Mouse (Mus musculus): ENCODE measurements around the gene 1300017J02Rik. TPM values are rescaled to one million over a fixed set of nuclear protein-coding genes. Genes with fewer than 3 reads are reported as not detected.
A peak's percentile ranks its signal among the peaks of the same experiment; 100 is the strongest.

Gene 1300017J02Rik
- polyA plus RNA-seq, 1 experiment, result 0.22 TPM

DNA sequence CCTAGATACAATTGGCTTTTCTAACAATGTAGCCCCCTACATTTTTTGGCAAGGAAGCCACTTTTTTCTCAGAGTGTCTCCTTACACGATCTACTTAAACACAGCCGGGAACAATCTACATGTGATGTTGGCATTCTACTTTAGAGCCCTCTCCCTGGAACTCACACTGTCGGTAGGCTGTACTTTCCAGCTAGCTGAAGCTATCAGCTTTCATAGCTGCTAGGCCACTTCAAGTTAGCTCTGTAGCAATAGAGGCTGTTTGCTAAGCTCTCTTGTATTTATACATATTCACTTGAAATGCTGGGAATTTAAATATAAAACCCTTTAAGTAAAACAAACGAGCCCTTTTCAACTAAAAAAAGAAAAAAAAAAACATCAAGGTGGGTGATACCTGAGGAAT lies 2.6 kb downstream of the 1300017J02Rik start:
- DNase-seq (ENCODE audit: low read depth), result no peak
- TF ChIP-seq POLR2A (IDR thresholded peaks at IDR 0.05; ENCODE audit: borderline replicate concordance, extremely low read depth, insufficient read depth, insufficient read length, poor library complexity, severe bottlenecking), result no peak

DNA sequence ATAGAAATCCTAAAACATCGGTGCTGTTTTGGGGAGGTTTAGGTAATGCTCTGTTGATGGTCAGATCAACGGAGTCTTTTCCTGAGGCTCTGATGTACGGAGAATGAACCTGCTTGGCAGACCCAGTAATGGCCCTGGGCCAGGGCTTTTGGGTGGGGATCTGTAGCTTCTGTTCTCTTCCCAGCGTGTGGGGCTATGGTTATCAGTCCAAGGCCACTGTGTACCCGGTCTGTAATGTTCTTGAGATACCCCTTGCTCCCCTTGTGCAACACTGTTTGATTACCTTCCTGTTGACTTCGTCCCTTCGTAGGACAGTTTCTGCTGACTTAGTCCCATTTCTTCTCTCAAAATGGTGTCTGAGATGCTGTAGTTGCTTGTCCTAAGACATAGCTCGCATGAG lies 3.8 kb downstream of the 1300017J02Rik start:
- no peak for DNase-seq (ENCODE audit: low read depth)
- TF ChIP-seq POLR2A (IDR thresholded peaks at IDR 0.05; ENCODE audit: borderline replicate concordance, extremely low read depth, insufficient read depth, insufficient read length, poor library complexity, severe bottlenecking) (no peak), CTCF (IDR thresholded peaks at IDR 0.05; ENCODE audit: borderline replicate concordance, extremely low read depth, insufficient read depth, insufficient read length) (no peak)

DNA sequence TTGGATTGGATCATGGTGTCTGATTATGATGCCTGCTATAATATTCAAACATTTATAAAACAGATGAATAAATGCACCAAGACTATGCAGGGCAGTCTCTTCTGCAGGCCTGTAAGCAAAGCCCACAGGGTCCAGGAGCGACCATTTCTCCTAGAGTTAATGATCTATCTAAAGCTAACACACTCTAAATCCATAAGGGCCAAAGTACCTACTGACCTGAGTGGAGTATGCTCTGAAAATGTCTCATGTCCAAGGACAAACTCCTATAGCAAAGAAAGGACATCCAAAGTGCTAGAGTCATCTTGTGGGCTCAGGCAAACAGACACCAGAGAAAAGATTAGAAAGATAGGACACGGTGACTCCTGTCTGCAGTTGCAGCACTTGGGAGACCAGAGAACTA lies 10.4 kb downstream of the 1300017J02Rik start:
- no peak for TF ChIP-seq CTCF (IDR thresholded peaks at IDR 0.05; ENCODE audit: borderline replicate concordance, extremely low read depth, insufficient read depth, insufficient read length)
- TF ChIP-seq POLR2A (IDR thresholded peaks at IDR 0.05; ENCODE audit: borderline replicate concordance, extremely low read depth, insufficient read depth, insufficient read length, poor library complexity, severe bottlenecking), result no peak
- no peak for DNase-seq (ENCODE audit: low read depth)

DNA sequence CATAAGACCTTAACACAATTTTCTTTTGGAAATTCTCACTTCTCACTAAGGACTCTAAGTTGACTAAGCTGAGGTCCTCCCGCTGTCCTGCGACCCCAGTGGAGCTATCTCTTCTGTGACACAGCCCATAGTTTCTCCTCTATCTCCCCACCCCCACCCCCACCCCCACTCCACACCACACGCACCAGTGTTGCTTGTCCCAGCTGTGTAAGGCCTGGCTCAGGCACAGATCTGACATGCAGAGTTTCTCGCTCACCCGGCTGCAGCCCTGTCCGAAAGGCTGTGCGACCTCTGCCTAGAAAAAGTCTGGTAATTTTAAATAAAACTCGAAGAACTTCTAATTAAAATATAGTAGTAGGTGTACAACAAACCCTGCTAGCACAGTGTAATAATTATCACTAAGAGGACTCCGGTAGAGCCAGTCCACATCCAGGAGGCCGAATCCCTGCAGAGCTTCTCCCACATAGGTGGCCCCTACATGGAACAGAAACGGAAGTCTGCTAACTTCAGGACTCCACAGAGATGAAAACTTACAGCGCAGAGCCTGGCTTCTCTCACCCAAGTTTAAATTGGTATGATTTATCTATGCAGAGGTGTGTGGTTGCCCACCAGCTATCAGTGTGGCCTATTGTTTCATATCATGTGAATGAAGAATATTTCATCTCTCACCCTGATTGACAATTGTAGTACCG lies 16.2 kb downstream of the 1300017J02Rik start:
- TF ChIP-seq POLR2A (IDR thresholded peaks at IDR 0.05; ENCODE audit: borderline replicate concordance, extremely low read depth, insufficient read depth, insufficient read length, poor library complexity, severe bottlenecking) (no peak), CTCF (IDR thresholded peaks at IDR 0.05; ENCODE audit: borderline replicate concordance, extremely low read depth, insufficient read depth, insufficient read length) (no peak)
- no peak for DNase-seq (ENCODE audit: low read depth)

DNA sequence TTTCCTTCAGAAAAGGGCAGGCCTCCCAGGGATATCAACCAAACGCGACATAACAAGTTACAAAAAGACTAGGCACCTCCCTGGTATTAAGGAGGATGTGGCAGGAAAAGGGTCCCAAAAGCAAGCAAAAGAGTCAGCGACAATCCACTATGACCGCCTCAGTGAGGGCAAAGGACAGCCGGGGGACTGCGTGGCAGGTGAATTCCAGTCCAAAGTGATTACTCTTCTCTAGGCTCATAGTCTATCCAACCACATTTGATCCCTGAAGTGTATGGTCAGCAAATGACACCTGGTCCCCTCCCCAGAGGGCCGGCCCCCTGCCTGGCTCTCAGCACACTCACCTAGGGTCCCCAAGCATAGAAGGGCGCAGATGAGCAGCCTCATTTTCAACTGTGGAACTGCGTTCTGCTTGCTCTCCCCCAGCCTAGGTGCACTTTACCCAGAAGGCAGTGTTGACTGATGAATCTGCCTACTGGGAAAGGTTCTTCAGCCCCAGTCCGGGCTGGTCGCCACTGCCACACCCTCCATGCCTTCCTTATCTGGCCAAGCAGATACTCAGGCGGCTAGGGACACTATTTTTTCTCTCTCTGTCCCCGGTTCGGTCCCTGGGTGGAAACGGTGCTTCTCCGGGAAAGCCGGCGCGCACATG lies 16.9 kb downstream of the 1300017J02Rik start:
- DNase-seq (ENCODE audit: low read depth), result no peak
- TF ChIP-seq POLR2A (IDR thresholded peaks at IDR 0.05; ENCODE audit: borderline replicate concordance, extremely low read depth, insufficient read depth, insufficient read length, poor library complexity, severe bottlenecking), result no peak
- TF ChIP-seq CTCF (IDR thresholded peaks at IDR 0.05; ENCODE audit: borderline replicate concordance, extremely low read depth, insufficient read depth, insufficient read length), result no peak

DNA sequence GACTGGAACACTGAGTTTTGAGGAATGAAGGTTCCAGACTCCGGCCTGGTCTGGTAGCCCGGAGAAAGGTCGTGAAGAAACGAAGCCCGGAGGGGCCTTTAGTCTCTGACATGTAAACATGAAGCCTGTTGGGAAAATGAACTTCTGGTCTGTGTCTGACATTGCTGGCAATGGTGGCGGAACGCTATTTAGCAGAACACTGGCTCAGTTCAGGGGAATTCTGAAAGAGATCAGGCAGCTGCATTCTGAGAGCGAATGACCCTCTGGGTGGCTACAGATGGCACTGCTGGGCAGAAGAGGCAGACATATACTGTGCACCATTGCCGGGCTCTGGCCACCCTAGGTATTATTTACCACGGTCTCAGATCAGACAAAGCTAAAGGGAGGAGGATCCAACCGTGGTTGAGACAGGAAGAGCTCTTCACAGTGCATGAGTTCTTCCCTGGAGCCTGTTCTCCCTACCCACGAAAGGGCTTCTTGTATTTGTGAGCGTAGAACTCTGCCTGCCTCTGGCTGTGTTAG lies 17.9 kb downstream of the 1300017J02Rik start:
- TF ChIP-seq POLR2A (IDR thresholded peaks at IDR 0.05; ENCODE audit: borderline replicate concordance, extremely low read depth, insufficient read depth, insufficient read length, poor library complexity, severe bottlenecking) (no peak), CTCF (IDR thresholded peaks at IDR 0.05; ENCODE audit: borderline replicate concordance, extremely low read depth, insufficient read depth, insufficient read length) (no peak)
- no peak for DNase-seq (ENCODE audit: low read depth)

DNA sequence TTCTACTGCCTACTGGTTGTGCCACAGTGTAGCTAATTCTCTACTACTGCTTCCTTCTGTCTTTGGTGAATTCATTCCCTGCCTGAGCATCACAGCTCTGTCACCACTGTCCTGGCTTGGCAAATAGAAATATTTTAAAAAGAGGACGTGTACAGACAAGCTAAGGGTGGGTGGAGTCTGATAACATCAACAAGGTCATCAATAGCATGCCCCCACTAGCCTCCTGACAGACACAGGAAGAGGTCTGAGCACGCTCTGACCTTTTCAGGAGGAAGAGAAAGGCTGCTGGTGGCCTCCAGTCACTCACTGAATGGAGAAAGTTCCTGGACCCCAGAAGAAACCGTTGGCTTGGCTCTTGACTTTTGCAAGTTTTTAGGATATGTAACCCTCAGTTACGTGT lies 18.5 kb downstream of the 1300017J02Rik start:
- TF ChIP-seq CTCF (IDR thresholded peaks at IDR 0.05; ENCODE audit: borderline replicate concordance, extremely low read depth, insufficient read depth, insufficient read length), result no peak
- no peak for TF ChIP-seq POLR2A (IDR thresholded peaks at IDR 0.05; ENCODE audit: borderline replicate concordance, extremely low read depth, insufficient read depth, insufficient read length, poor library complexity, severe bottlenecking)
- no peak for DNase-seq (ENCODE audit: low read depth)

DNA sequence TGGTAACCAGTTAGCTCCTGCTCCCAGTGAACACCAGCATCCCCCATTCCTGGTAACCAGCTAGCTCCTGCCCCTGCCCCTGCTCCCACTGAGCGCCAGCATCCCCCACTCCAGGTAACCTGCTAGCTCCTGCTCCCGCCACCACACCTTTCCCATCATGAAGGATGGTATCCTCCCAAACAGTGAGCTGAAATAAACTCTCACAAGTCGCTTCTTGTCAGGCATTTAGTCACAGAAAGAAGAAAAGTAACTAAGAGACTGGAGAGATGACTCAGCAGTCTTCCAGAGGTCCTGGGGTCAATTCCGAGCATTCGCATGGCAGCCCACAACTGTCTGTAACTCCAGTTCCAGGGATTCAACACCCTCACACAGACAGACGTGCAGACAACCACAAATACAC lies 28.0 kb downstream of the 1300017J02Rik start:
- TF ChIP-seq POLR2A (IDR thresholded peaks at IDR 0.05; ENCODE audit: borderline replicate concordance, extremely low read depth, insufficient read depth, insufficient read length, poor library complexity, severe bottlenecking), result no peak
- TF ChIP-seq CTCF (IDR thresholded peaks at IDR 0.05; ENCODE audit: borderline replicate concordance, extremely low read depth, insufficient read depth, insufficient read length), result no peak
- no peak for DNase-seq (ENCODE audit: low read depth)

DNA sequence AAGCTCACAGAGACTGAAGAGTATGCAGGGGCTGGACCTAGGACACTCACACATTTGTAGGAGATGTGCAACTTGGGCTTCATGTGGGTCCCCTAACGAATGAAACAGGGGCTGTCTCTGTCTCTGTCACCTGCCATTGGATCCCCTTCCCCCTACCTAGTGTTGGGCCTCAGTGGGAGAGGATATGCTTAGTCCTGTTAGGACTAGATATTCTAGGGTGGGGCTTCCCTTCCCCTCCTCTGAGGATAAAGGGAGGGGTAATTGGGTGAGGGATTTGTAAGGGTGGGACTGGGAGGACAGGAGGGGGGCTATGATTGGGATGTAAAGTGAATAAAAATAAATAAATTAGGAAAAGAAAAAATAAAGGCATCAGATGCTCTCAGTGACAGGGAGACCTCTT lies 29.2 kb downstream of the 1300017J02Rik start:
- TF ChIP-seq CTCF (IDR thresholded peaks at IDR 0.05; ENCODE audit: borderline replicate concordance, extremely low read depth, insufficient read depth, insufficient read length) (no peak), POLR2A (IDR thresholded peaks at IDR 0.05; ENCODE audit: borderline replicate concordance, extremely low read depth, insufficient read depth, insufficient read length, poor library complexity, severe bottlenecking) (no peak)
- no peak for DNase-seq (ENCODE audit: low read depth)

DNA sequence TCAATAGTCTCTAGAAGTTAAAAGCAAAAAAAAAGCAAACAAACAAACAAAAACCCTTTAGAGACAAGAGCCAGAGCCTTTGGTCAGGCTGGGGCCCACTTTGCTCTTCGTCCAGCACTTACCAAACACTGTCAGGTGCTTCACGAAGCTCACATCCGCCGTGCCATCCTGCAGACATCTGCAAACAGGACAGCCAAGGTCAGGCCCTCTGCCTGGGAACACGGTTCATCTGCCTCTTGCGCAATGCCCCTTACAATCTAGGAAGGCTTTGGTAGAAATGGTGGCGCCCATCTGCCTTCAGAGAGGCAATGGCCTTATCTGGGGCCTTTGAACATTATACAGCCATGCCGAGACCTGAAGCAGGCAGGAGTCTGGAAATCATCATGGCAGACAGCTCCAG lies 30.1 kb downstream of the 1300017J02Rik start:
- no peak for TF ChIP-seq POLR2A (IDR thresholded peaks at IDR 0.05; ENCODE audit: borderline replicate concordance, extremely low read depth, insufficient read depth, insufficient read length, poor library complexity, severe bottlenecking)

DNA sequence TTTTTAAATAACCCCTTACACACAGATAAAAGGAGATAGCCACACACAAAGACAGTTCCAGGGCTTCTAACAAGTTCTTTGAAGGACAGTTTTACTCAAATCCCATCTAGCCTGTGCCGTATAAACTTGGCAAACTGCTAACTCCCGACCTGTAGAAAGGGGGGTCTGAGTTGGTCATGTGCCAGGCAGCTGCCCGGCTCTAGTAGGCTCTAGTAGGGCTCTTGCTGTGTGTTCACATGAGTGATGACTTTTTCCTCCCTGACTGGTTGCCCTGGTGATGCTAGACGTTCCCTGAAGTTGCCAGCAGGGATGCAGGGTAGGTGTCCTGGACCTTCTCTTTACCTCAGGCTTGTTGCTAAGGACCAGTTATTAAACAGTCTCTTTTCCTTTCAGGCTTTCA lies 33.8 kb downstream of the 1300017J02Rik start:
- no peak for TF ChIP-seq POLR2A (IDR thresholded peaks at IDR 0.05; ENCODE audit: borderline replicate concordance, extremely low read depth, insufficient read depth, insufficient read length, poor library complexity, severe bottlenecking)
- TF ChIP-seq CTCF (IDR thresholded peaks at IDR 0.05; ENCODE audit: borderline replicate concordance, extremely low read depth, insufficient read depth, insufficient read length), result no peak

More for the DNA sequence above, 30.1 kb downstream of the 1300017J02Rik start:
- DNase-seq (ENCODE audit: low read depth), result no peak

DNA sequence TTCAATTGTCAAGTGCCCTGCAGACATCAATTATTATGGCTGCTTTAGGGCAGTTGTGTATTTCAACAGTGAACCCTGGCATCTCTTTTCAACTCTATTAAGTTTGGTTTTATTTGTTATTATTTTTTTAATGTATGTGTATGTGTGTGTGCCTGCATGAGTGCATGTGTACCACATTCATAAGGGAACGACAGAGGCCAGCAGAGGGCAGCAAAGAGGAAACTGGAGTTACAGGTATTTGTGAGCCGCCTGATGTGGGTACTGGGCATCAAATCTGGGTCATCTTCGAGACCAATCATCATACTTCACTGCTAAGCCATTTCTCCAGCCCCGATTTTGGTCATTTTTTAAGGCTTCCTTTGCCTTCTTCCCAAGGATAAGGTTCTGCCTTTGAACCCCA lies 39.1 kb downstream of the 1300017J02Rik start:
- TF ChIP-seq POLR2A (IDR thresholded peaks at IDR 0.05; ENCODE audit: borderline replicate concordance, extremely low read depth, insufficient read depth, insufficient read length, poor library complexity, severe bottlenecking) (no peak), CTCF (IDR thresholded peaks at IDR 0.05; ENCODE audit: borderline replicate concordance, extremely low read depth, insufficient read depth, insufficient read length) (no peak)
- no peak for DNase-seq (ENCODE audit: low read depth)

More for the DNA sequence above, 33.8 kb downstream of the 1300017J02Rik start:
- DNase-seq (ENCODE audit: low read depth), result peak; percentile 79
